Mouse (Mus musculus) CD4-positive, CD25-positive, alpha-beta regulatory T cell, adult 9 weeks (primary cell): ENCODE results near the gene Txk. TPM values are rescaled to one million over a fixed set of nuclear protein-coding genes. Genes with fewer than 3 reads are reported as not detected.

Source experiments
- polyA plus RNA-seq: library from polyadenylated mRNA; unstranded; fragments of 100-300 nt; shearing (Covaris generic); gene quantifications from one replicate; pipeline ENCODE4 v1.2.1, GENCODE M21; 2017

The Txk gene
- 116 TPM for polyA plus RNA-seq

DNA sequence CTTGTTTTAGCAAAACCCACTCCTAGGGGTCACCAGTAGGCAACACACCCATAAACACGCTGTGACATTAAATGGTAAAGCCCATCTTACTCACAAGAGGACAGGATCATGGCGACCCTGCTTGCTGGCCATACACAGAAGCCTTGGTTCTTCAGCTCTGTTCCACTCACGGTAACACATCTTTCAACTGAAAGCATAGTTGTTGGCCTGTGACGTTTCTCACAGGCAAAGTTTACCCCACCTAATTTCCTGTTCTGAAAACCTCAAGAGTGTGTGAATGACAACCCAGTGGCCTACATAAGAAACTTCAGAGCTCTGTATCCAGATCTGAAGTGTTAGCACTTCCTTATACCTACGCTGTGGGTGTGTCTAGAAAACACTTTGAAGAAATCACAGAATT is at the start of gene Txk:
TSS of gene Txk (minus strand) at position 193 of the 400 bp plus-strand sequence.

DNA sequence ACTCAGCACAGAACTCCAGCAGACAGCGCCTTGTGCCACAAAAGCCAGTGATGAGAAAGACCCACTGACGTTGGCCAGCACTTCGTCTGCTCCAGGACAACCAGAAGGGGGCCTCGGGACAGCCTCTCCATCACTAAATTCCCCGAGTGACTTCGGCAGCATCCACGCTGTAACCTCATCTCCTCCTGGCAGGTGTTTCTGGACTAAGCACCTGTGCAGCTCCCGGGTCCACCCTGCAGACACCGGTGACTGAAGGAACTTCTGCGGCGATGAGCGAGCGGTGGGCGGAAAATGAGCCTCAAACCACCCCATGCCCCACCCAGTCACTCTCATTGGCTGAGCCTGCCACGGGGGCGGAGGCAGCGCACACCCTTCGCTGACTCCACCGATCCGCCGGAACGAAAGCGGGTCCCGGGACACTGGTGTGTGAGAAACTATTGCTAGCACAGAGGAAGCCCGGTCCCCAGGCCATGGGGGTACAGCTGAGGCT is 105.1 kb downstream of the Txk start, which contains the start of gene Nipal1:
TSS of gene Nipal1 (plus strand) at position 378 of the 490 bp plus-strand sequence.

Other genes with a start within 250 kb of the Txk start
- gene Corin, start 248.3 kb downstream of the Txk start, polyA plus RNA-seq: 0.27 TPM
- 2.8 TPM for gene Nfxl1, start 193.1 kb downstream of the Txk start, polyA plus RNA-seq
- gene Zar1, start 171.5 kb downstream of the Txk start, polyA plus RNA-seq: not detected
- gene Gm5868, start 165.2 kb downstream of the Txk start, polyA plus RNA-seq: not detected
- 4.3 TPM for gene Cnga1, start 108.5 kb downstream of the Txk start, polyA plus RNA-seq
- 32.1 TPM for gene Nipal1, start 105.0 kb downstream of the Txk start, polyA plus RNA-seq
- gene Tec, start 115.7 kb upstream of the Txk start, polyA plus RNA-seq: 19.4 TPM
- gene Slain2, start 161.5 kb upstream of the Txk start, polyA plus RNA-seq: 5.7 TPM
- gene Gm10135, start 221.9 kb upstream of the Txk start, polyA plus RNA-seq: not detected